Mouse (Mus musculus) lung, embryonic 15.5 days (tissue): ENCODE data around the gene Zfand4. TPM values are rescaled to one million over a fixed set of nuclear protein-coding genes. Genes with fewer than 3 reads are reported as not detected.
A peak's percentile ranks its signal among the peaks of the same experiment; 100 is the strongest.

Experiments
- ATAC-seq: fragments of 200-750 bp; cut with Nextera tagmentation; 2 replicates; pipeline ENCODE4 v1.8.0; 2017; ENCODE audit warnings: moderate number of reproducible peaks, borderline replicate concordance; ENCODE audit not compliant: low FRiP score, low TSS enrichment; ENCODE audit errors: extremely low read depth
- H3K27ac ChIP-seq: fragments of 300-500 bp; sonication (generic); 2 replicates; pipeline ENCODE4 v1.5.1; 2015; ENCODE audit warnings: moderate library complexity, mild to moderate bottlenecking, inconsistent platforms
- H3K27me3 ChIP-seq: fragments of 300-500 bp; sonication (generic); 2 replicates; pipeline ENCODE4 v1.6.1; 2015; ENCODE audit warnings: inconsistent platforms
- H3K36me3 ChIP-seq: fragments of 300-500 bp; sonication (generic); 2 replicates; pipeline ENCODE4 v1.6.1; 2015; ENCODE audit warnings: inconsistent platforms
- H3K4me1 ChIP-seq: fragments of 300-500 bp; sonication (generic); 2 replicates; pipeline ENCODE4 v1.6.1; 2015; ENCODE audit warnings: inconsistent platforms
- H3K4me2 ChIP-seq: fragments of 300-500 bp; sonication (generic); 2 replicates; pipeline ENCODE4 v1.6.1; 2015; ENCODE audit warnings: inconsistent platforms, mild to moderate bottlenecking, moderate library complexity
- H3K4me3 ChIP-seq: fragments of 300-500 bp; sonication (generic); 2 replicates; pipeline ENCODE4 v1.5.1; 2015; ENCODE audit warnings: mild to moderate bottlenecking, inconsistent platforms
- H3K9ac ChIP-seq: fragments of 300-500 bp; sonication (generic); 2 replicates; pipeline ENCODE4 v1.6.1; 2015; ENCODE audit warnings: inconsistent platforms
- H3K9me3 ChIP-seq: fragments of 300-500 bp; sonication (generic); 2 replicates; pipeline ENCODE4 v1.6.1; 2016; ENCODE audit warnings: inconsistent platforms
- WGBS: fragments of 180-500 bp; shearing (Covaris S2); methylation state at CpG from one replicate; pipeline ENCODE4 v1.1.7; 2015; 5-methylcytosine and 5-hydroxymethylcytosine counted together
- polyA plus RNA-seq: library from polyadenylated mRNA; unstranded; fragments of >200 nt; fragmentation: Nextera tagmentation; extraction: Ambion mirVana; gene quantifications from 2 replicates; pipeline ENCODE4 v1.2.1, GENCODE M21; 2015

Zfand4 gene
- polyA plus RNA-seq, 1 experiment from 2014 or later: 6.5 TPM

DNA sequence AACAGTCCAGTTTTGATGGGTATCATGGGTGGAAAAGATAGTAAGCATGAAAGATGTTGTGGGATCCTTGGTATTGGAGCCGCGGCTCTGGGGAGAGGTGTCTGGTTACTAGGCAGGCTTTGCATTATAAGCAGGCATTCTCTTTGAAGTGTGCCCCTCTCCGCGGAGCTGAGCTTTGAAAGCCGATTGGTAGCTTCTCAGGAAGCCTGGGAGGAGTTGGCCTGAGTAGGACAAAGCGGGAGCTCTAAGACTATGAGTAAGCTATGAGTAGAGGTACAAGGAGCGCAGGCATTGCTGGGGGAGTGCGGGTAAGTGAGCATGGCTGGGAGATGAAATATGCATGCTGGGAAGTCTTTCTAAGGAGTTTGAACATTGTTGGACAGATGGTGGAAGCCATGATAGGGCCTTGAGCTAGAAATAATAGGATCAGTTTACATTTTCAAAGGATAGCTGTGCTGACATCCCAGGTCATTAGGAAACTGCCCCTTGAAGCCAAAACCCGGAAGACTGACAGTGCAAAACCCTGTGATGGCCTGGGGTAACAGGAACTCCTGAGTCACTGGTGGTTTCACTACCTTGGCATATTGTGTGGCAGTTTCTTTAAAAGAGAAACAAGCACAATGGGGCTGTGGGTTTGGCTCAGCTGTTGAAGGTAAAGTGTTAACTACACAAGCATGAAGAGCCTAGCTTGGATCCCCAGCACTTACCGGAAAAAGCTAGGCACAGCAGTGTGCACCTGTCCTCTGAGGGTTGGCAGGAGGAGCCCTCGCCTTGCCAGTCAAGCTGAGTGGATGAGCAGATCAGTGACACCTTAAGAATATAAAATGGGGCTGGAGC, 2.5 kb downstream of the Zfand4 start:
- Histone ChIP-seq H3K9me3 (no peaks in the 10 kb centered on the region), H3K4me2 (peak overlapping the region; percentile 34), H3K4me3 (no peak overlapping the region), H3K27me3 (no peaks in the 10 kb centered on the region), H3K9ac (no peak overlapping the region), H3K4me1 (peaks cover 12% of the 10 kb centered on the region; the same call in 1 of the 2 replicates), H3K36me3 (0 out of 2 replicates have a peak, but pooled peaks cover under 1% of the 10 kb centered on the region), H3K27ac (no peak overlapping the region)
- no peak for ATAC-seq
- 29% methylated on average over 11 of the region's 11 CpGs for WGBS

DNA sequence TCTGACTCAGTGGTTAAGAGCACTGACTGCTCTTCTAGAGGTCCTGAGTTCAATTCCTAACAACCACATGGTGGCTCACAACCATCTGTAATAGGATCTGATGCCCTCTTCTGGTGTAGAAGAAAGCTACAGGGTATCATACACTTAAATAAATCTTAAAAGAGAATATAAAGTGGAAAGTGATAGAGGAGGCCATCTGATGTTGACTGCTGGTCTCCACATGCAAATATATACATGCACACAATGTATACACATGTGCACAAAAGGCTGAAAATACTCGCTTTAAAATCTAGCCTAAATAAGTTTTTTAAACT, 3.0 kb downstream of the Zfand4 start:
- Histone ChIP-seq H3K9ac (no peak overlapping the region), H3K4me3 (no peak overlapping the region), H3K4me2 (no peak overlapping the region), H3K9me3 (no peaks in the 10 kb centered on the region), H3K27me3 (no peaks in the 10 kb centered on the region), H3K36me3 (no peaks in the 10 kb centered on the region), H3K27ac (no peak overlapping the region), H3K4me1 (peaks cover 12% of the 10 kb centered on the region; the same call in 1 of the 2 replicates)
- WGBS: 92% methylated on average over 1 of the region's 1 CpGs
- ATAC-seq: no peak

DNA sequence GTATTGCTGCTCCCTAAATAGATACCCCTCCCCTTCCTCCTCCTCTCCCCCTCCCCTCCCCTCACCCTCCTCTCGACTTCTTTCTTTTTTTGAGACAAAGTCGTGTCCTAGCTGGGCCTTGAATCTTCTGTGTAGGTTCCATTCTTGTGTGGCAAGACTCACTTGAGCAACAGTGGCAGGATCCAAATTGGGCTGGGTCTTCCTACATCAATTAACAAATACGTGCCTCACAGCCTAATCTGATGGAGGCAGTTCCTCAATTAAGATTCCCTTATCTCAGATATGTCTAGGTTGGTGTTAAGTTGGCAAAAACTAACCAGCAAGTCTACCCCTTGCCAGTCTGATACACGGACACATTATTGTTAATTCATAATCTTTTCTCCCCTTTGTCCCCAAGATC, 11.7 kb downstream of the Zfand4 start:
- no peaks in the 10 kb centered on the region for H3K9me3 ChIP-seq
- H3K4me3 ChIP-seq: no peak overlapping the region
- WGBS: 73% methylated on average over 4 of the region's 4 CpGs
- H3K36me3 ChIP-seq: peaks cover 3% of the 10 kb centered on the region; the same call in 1 of the 2 replicates
- H3K27me3 ChIP-seq: no peaks in the 10 kb centered on the region
- no peak overlapping the region for H3K27ac ChIP-seq
- no peak overlapping the region for H3K4me2 ChIP-seq
- no peak overlapping the region for H3K9ac ChIP-seq
- H3K4me1 ChIP-seq: no peaks in the 10 kb centered on the region
- ATAC-seq: no peak

DNA sequence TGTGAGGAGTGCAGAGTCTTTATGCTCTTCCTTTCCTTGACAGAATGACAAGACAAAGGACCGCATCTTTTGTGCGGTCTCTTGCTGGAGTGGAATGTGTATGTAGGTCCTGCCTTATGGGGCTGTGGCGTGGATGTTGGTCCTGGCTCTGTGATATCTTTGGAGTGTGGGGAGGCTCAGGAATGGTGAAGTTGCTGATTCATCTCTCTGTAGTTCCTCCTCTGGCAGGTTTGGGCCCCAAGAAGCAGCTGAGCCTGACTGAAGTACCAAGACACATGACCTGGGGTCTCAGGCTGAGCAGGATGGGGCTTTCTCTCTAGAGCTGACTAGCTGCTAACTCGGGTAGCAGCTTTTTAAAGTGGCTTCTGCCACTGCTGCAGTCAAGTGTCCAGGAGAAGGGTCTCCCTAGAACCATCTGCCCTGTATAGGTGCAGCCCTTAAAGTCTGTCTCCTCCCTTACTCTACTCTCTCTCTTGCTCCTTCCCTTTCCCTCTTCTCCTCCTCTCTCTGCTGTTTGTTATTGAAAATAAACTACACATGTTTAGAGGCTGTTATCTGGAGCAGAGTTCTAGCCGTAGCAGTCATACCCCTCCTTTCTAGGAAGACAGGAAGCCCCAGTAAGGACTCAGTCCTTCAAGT, 14.8 kb downstream of the Zfand4 start:
- Histone ChIP-seq H3K9me3 (no peaks in the 10 kb centered on the region), H3K36me3 (peaks cover 3% of the 10 kb centered on the region; the same call in 1 of the 2 replicates), H3K27me3 (no peaks in the 10 kb centered on the region), H3K4me1 (no peaks in the 10 kb centered on the region), H3K9ac (no peak overlapping the region), H3K27ac (no peak overlapping the region), H3K4me3 (no peak overlapping the region), H3K4me2 (no peak overlapping the region)
- no peak for ATAC-seq
- WGBS: 70% methylated on average over 5 of the region's 5 CpGs

DNA sequence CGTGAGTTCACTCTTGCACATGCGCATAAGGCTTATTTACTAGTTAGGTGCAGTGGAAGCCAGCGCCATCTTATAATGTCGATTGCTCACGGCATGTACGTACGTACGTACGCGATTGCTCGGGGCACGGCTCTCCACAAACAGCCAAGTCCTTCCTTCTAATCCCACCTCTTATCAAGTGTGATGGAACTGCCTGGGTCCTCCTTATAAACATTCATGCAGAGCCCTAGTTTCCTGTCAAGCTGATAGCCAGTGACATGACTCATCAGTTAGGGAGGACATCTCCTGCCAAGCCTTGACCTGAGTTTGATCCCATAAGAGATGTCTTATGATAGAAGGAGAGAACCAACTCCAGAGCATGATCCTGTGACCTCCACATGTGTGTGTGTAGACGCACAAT, 17.0 kb downstream of the Zfand4 start:
- no peak overlapping the region for H3K4me2 ChIP-seq
- no peak overlapping the region for H3K27ac ChIP-seq
- H3K9ac ChIP-seq: no peak overlapping the region
- no peaks in the 10 kb centered on the region for H3K9me3 ChIP-seq
- H3K4me3 ChIP-seq: no peak overlapping the region
- H3K27me3 ChIP-seq: no peaks in the 10 kb centered on the region
- ATAC-seq: no peak
- no peaks in the 10 kb centered on the region for H3K4me1 ChIP-seq
- WGBS: 91% methylated on average over 13 of the region's 13 CpGs
- H3K36me3 ChIP-seq: no peaks in the 10 kb centered on the region

DNA sequence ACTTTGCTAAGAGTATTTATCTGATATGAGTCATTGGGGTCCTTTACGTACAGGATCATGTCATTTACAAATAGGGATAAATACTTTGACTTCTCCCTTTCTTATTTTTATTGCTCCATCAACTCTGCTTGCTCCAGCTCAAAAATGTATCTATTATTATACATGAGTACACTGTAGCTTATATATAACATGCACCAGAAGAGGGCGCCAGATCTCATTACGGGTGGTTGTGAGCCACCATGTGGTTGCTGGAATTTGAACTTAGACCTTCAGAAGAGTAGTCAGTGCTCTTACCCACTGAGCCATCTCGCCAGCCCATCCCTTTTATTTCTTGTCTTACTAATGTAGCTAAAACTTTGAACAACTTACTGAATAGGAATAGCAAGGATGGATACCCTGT, 18.5 kb downstream of the Zfand4 start:
- Histone ChIP-seq H3K27me3 (no peaks in the 10 kb centered on the region), H3K9me3 (no peaks in the 10 kb centered on the region), H3K9ac (no peak overlapping the region), H3K27ac (no peak overlapping the region), H3K4me3 (no peak overlapping the region), H3K36me3 (no peaks in the 10 kb centered on the region), H3K4me1 (no peaks in the 10 kb centered on the region), H3K4me2 (no peak overlapping the region)
- WGBS: 47% methylated on average over 4 of the region's 4 CpGs
- ATAC-seq: no peak

DNA sequence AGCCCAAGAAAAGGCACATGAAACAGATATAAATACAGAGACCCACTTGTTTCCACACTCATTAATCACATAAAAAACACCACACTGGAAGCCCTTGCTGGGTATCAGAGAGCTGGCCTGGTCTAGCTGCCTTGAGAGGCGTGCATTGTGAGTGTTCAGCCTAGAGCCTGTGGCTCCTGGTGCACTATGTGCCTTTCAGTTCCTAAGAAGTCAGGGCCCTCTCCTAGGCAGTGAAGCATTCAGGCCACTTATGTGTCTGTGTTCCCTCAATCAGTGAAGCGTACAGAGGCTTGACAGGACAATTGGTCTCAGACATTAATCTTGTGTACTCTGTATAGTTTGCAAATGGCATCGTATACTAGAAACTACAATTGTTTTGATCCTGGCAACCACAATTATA, 19.3 kb downstream of the Zfand4 start:
- ATAC-seq: no peak
- H3K27me3 ChIP-seq: no peaks in the 10 kb centered on the region
- H3K9me3 ChIP-seq: no peaks in the 10 kb centered on the region
- no peak overlapping the region for H3K27ac ChIP-seq
- H3K4me3 ChIP-seq: no peak overlapping the region
- H3K36me3 ChIP-seq: no peaks in the 10 kb centered on the region
- H3K4me1 ChIP-seq: no peaks in the 10 kb centered on the region
- H3K4me2 ChIP-seq: no peak overlapping the region
- 76% methylated on average over 3 of the region's 3 CpGs for WGBS
- no peak overlapping the region for H3K9ac ChIP-seq

DNA sequence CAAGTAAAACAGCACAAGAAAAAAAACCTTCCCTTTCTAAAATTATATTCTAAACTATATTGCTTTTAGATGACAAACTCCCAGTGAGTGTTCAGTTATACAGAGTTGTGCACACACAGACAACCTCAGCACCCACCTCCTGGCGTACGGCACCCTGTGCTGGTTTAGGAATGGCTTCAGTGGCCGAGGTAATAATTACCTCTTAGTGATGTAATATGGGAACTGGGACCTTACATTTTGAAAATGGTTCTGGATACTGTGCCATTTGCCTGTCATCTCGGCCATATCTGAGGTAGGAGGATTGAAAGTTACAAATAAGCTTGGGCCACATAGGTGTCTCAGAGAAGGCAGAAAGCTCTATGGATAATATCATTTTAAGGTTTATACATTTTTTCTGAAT, 22.3 kb downstream of the Zfand4 start:
- Histone ChIP-seq H3K4me3 (no peak overlapping the region), H3K27me3 (no peaks in the 10 kb centered on the region), H3K9me3 (no peaks in the 10 kb centered on the region), H3K36me3 (no peaks in the 10 kb centered on the region), H3K4me1 (no peaks in the 10 kb centered on the region), H3K4me2 (no peak overlapping the region), H3K27ac (no peak overlapping the region), H3K9ac (no peak overlapping the region)
- WGBS: 90% methylated on average over 4 of the region's 4 CpGs
- ATAC-seq: no peak

DNA sequence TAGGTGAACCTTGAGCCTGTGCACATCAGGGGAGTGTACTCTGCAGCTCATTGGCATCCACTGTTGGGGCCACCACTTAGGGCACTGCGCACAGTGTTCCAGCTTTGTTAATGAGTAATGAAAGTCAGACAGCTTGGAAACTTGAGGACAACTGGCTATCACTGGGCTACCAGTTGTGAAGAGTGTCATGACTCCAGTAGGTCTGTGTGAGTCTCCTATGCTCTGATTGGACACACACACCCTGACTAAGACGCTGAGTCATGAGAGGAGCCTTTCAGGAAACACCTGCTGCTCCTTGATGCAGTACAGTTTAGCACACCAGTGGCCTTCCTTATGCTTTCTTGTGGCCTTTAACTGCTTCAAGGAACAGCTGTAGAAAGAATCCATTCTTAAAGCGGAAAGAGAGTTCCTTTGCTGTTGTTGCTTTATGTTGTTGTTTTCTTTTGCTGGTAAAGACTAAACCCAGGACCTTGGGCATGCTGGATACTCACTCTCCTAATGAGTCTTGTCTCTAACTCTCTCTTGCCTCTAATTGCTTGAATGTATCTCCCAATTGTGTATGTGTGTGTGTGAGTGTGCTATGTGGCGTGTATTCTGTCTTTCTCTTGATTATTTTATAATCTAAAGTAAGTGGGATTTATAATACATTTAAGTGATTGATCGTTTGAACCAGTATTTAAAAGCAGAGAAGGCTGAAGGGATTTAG, 23.0 kb downstream of the Zfand4 start:
- Histone ChIP-seq H3K27me3 (no peaks in the 10 kb centered on the region), H3K27ac (no peak overlapping the region), H3K36me3 (no peaks in the 10 kb centered on the region), H3K9me3 (no peaks in the 10 kb centered on the region), H3K4me2 (no peak overlapping the region), H3K9ac (no peak overlapping the region), H3K4me3 (no peak overlapping the region), H3K4me1 (no peaks in the 10 kb centered on the region)
- 69% methylated on average over 5 of the region's 5 CpGs for WGBS
- ATAC-seq: peak; percentile 84; the same call in 1 of the 2 replicates

DNA sequence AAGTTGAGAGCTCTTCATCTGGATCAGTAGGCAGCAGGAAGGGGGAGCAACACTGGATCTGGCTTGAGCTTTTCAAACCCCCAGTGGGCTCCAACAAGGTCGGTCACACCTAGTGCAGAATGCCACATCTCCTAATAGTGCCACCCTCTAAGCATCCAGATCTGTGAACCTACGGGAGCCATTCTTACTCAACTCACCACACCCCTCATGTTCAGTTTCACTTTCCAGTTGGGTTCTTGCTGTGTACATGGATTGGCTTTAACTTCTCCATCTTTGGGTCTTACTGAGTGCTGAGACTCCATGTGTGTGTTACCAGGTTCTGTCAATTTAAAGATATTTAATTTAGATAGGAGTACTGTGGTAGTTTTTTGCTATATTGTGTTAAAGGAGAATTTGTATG, 47.4 kb downstream of the Zfand4 start:
- Histone ChIP-seq H3K27me3 (no peaks in the 10 kb centered on the region), H3K4me2 (no peak overlapping the region), H3K9me3 (no peaks in the 10 kb centered on the region), H3K36me3 (no peaks in the 10 kb centered on the region), H3K4me1 (no peaks in the 10 kb centered on the region), H3K27ac (no peak overlapping the region), H3K4me3 (no peak overlapping the region), H3K9ac (no peak overlapping the region)
- no peak for ATAC-seq
- WGBS: 92% methylated on average over 2 of the region's 2 CpGs

DNA sequence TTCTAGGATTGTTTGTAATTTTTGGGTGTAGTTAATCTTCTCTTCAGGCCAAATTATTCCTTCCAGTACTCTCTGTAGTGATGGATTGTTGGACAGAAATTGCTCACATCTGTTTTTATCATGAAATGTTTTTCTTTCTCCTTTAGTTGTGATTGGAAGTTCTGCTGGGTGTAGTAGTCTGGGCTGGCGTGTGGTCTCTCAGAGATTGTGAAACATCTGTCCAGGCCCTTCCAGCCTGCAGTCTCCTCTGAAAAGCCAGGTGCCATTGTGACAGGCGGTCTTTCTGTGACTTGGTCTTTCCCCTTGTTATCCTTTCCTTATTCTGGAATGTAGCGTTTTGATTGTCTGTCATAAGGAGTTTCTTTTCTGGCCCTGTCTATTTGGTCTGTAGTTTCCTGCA, 55.2 kb downstream of the Zfand4 start:
- Histone ChIP-seq H3K27ac (no peak overlapping the region), H3K4me1 (no peaks in the 10 kb centered on the region), H3K27me3 (no peaks in the 10 kb centered on the region), H3K36me3 (no peaks in the 10 kb centered on the region), H3K9me3 (no peaks in the 10 kb centered on the region), H3K4me3 (no peak overlapping the region), H3K9ac (no peak overlapping the region), H3K4me2 (no peak overlapping the region)
- WGBS: 80% methylated on average over 3 of the region's 3 CpGs
- ATAC-seq: no peak

DNA sequence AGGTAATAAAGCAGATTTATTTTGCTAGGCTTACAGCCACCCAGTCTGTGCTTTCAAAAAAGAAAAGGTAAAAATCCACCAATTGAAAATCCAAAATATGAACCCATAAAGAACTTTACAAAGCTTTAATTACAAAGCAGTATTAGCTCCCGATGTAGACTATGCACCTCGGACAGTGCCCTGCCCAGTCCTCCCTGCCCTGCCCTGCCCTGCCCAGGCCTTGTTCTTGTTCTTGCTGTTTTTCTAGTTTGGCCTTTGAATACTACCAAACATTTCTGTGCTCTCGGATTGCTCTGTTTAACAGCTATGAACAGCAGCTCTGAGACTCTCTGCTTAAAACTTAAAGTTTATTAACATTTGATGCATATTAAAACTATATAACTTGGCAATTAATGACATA, 62.6 kb downstream of the Zfand4 start:
- Histone ChIP-seq H3K4me2 (no peak overlapping the region), H3K4me1 (no peaks in the 10 kb centered on the region), H3K4me3 (no peak overlapping the region), H3K9me3 (no peaks in the 10 kb centered on the region), H3K27ac (no peak overlapping the region), H3K9ac (no peak overlapping the region), H3K36me3 (no peaks in the 10 kb centered on the region), H3K27me3 (no peaks in the 10 kb centered on the region)
- no peak for ATAC-seq
- WGBS: 82% methylated on average over 3 of the region's 3 CpGs
